Mouse (Mus musculus) lung, postnatal 25 days (tissue): Measurements from ENCODE around the gene Zfp148.

Experiments
- DNase-seq: peaks from one replicate; pipeline ENCODE4 v3.0.0; 2022; ENCODE audit warnings: low spot score

Gene Zfp148

GRCm38 (mm10) chr16:33379944-33380881 is at the start of gene Zfp148:
TSS of gene Zfp148 (plus strand) at chr16:33380836.
- peak; percentile 91 for DNase-seq

DNA sequence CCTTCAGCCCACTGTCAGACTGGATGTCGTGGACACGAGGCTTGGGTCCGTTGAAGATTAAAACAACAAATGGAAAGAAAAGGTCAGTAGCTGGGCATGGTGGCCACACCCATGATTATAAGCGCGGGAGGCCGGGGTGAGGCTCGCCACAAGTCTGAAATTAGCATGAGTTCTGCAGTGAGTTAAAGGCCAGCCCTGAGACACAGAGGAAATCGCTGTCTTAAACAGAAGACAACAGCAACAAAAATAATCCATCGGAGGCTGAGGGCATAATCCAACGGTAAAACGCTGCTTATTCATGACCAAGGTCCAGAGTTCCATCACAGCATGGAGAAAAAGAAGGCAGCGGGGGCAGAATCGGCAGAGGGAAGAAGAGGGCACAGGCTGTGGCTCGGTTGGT is 47.6 kb upstream of the Zfp148 start:
- no peak for DNase-seq

GRCm38 (mm10) chr16:33337177-33337576 is 43.5 kb upstream of the Zfp148 start:
- DNase-seq = peak; percentile 62

DNA sequence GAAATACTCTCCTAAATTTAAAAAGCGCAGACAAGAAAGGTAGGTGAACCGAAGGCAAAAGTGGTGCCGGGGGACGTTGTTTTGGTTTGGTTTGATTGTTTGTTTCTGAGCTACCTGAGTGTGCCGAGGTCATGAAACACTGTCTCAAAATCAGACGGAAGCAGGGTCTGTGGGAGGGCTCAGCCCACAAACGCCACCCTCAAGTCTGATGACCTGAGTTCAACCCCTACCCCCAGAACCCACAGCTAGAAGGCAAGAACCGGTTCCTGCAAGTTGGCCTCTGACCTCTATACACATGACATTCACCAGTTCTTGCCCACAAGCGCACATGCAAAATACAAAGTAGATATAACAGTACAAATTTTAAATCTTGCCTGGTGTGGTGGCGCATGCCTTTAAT is 43.0 kb upstream of the Zfp148 start:
- no peak for DNase-seq

- DNase-seq = no peak
Measured at GRCm38 (mm10) chr16:33338492-33338891, 42.1 kb upstream of the Zfp148 start.

GRCm38 (mm10) chr16:33339476-33339875 is 41.2 kb upstream of the Zfp148 start:
- no peak for DNase-seq

DNA sequence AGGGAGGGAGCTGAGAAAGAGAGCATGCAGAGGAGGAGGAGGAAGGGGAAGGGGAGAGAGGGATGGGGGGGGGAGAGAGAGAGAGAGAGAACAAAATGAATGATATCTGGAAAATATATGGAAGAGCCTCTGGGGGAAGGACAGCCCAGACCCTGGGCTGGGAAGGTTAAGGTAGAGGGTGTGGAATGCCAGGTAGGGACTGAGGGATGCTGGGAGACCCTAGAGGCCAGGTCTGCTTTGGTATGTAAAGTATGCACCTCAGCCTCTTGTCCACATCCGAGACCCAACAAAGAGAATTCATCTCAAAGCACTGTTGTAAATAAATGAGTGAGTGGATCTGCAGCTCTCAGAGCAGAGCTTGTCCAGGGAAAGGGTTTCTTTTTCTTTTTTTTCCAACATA is 38.3 kb upstream of the Zfp148 start:
- DNase-seq = no peak

GRCm38 (mm10) chr16:33343106-33343505 is 37.5 kb upstream of the Zfp148 start:
- no peak for DNase-seq

DNA sequence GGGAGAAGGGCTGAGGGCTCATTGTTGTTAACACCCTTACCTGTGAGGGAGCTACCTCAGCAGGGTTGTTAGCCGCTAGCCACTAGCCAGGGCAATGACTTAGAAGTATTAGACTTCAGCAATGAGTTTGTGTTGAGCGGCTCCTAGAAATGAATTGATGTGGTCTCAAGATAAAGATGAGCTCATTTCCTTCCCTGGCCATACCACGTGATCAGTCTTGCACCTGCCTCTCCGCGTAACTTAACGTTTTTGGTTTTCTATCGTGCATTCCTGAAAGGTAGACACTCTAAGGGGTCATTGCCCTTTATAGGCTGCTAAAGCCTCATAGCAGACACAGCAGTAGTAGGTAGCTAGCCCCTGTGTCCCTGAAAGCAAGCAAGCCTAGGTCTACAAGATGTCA is 37.0 kb upstream of the Zfp148 start:
- DNase-seq = peak; percentile 7

DNA sequence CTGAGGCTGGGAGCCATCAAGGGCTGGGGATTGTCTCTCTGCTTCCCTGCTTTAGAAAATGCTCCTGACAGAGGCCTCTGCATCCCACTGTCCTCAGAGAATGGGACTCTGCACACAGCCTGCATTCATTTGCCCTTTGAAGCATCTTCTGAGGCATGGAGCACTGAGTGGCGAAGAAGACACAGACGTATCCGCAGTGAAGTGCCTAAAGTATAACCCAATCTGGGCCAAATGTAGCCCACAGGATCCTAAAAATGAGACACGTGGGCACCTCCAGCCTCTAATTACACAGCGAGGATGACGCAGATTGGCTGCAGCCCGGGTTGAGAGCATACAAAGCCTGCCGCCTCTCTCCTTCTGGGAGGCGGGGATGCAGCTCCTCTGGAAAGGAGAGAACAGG is 36.3 kb upstream of the Zfp148 start:
- no peak for DNase-seq

DNA sequence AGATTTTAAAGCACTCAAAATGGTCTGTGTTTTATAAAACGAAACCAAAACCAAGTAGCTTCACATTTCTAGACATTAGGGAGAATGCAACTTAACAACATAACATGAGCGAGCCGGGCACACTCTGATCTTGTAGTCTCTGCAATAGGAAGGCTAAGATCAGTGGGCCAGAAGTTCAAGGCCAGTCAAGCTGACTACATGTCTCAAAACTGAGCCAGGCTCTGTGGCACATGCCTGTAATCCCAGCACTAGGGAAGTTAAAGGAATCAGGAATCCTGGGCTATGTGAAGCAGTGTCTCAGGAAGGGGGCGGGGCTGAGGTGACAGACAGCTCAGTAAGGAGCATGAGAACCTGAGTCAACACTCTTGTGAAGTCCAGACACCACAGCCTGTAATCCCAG is 35.8 kb upstream of the Zfp148 start:
- no peak for DNase-seq

DNA sequence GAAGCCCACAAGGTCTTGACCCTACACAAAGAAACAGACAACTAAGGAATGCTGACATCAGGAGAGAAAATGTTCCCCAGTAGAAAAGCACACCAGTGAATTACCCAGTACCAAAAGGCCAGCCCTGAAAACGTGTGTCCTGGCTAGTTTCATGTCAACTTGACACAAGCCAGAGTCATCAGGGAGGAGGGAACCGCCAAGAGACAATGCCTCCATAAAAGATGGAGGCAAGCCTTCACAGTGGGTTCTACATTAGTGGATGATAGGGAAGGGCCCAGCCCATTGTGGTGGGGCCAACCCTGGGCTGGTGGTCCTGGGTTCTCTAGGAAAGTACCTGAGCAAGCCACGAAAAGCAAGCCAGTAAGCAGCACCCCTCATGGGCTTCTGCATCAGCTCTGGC is 34.3 kb upstream of the Zfp148 start:
- DNase-seq = no peak

DNA sequence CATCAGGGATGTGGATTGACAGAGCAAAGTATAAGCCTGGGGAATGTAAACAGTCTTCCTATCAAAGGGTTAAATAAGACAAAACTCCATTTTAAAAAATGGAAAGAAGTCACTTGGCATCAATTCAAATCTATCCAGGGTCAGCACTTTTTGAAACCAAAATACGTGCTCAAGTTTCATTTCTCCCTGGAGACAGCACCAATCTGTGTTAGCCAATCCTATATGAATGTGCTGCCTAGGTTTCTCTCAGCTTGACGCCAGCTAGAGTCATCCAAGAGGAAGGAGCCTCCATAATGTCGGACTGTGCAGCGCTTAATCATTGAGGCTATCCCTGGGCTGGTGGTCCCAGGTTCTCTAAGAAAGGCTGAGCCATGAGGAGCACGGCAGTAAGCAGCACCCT is 33.5 kb upstream of the Zfp148 start:
- no peak for DNase-seq

DNA sequence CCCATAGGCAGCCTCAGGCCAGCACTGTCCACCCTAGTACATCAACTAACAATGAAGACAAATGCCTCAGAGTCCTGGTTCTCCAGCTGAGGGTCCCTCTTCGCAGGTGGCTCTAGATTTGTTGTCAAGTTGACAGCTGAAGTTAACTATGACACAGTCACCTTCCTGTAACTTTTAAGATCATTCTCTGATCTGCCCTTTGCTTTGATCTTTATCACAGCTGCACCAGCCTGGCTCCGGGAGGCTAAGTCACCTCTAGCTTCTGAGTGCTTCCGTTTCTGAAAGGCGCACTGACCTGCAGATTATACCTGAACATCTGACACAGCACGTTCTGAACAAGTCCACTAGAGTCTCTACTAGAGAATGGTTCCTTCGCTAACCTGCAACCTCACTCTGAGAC is 22.8 kb upstream of the Zfp148 start:
- DNase-seq = no peak

DNA sequence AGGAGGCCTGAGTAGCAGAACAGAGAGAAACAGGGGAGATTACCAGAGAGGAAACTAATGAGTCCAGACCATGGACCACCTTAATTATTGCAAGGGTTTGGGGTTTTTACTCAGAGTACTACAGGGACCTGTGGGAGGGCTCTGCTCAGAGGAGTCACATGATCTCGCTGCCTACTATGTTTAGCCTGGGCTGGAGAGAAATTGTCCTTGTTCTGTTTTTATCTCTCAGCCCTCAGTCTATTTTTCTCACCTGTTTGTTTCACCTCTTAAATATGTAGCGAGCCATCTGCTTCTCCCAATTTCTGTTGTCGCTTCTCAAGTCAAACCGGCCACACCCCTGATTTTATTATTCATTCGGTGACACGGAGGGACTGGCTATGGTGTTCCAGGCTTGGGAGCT is 14.9 kb upstream of the Zfp148 start:
- DNase-seq = no peak

DNA sequence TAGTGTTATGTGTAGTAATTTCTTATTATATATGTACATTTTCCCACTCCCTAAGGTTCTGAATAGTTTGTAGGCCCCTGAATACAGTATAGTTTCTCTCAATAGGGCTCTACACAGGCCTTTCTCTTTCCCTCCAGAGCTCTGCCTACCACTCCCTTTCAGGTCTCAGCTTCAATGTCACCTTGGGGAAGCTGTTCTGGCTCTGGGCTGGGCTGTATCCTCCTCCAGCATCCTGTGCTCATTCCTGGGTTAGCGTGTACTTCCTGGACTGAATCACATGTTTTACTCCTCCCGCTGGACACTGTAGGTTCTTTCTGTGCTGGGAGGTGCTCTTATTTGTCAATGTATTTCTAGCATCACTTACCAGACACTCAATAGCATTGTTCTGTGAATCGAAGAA is 12.0 kb upstream of the Zfp148 start:
- DNase-seq = no peak

DNA sequence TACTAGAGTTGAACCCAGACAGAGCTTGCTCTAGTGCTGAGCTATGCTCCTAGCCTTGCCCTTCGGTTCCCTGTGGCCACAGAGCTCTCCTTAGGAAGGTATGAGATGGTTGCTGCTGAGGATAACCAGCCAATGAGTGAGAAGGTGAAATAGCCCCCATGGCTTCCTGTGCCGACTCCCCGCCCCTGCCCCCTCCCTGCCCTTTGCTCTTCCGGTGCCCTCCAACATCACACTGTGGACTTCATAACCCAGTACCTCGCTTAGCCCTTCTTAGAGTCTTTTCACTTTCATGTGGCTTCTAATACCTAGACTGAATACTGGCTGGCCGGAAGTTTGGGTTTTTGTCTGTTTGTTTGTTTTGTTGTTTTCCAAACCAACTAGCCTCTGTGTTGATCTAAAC is 9.8 kb upstream of the Zfp148 start:
- no peak for DNase-seq

GRCm38 (mm10) chr16:33372611-33373010 is 8.0 kb upstream of the Zfp148 start:
- no peak for DNase-seq

DNA sequence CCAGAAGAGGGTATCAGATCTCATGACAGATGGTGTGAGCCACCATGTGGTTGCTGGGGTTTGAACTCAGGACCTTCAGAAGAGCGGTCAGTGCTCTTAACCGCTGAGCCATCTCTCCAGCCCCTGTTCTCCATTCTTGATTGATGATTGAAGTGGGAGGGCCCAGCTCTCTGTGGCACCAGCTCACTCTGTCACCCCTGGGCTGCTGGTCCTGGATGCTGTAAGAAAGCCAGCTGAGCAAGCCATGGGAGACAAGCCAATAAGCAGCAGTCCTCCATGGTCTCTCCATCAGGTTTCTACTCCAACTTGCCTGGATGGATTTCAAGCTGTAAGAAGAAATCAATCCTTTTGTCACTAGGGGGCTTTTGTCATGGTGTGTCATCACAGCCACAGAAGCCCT is 7.3 kb upstream of the Zfp148 start:
- DNase-seq = no peak

DNA sequence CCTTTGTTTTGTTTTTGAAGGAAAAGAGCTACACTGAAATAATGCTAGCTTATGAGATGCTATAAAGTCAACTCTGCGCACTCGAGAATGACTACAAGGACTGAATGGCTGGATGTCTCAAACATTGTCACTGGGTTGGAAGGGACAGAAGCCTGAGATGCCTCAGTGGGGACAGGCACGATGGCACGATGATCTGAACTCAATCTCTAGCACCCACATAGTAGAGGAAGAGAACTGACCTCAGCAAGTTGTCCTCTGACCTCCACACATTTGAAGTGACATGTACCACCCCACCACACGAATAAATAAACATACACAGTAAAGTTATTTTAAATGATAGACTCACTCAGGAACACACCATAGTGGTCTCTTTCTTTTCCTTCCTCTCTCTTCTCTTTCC is 4.4 kb upstream of the Zfp148 start:
- DNase-seq = no peak

DNA sequence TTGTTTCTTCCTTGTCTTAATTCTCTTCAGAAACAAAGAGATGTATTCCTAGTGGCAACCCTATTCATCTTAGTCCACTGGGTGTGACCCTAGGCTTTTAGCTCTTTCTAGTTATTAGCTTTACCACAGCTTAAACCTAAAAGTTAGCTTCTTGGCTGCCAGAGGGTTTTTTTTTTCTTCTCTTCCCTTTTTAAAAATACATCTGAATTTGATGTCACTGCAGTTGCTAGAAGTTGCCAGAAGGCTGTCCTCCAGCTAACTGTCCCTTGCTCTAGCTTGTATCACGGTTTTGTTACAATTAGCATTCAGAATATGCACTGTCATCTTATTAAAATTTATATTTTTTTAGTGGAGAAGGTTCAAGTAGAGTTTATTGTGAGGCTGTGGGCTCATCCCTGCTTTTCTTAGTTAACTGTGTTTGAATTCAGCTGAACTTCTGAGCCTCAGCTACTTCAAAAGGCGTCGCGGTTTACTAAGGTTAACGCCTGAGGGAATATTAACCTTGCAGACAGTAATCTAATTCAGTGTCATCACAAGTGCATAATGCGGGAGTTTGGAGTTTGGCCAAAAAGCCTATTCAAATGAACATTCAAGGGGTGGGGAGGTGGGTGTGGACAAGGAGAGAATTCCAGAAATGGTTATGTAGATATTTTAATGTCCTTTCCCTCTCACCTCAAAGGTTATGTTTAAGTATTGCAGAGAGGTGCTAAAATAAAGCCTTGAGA is 1.3 kb upstream of the Zfp148 start:
- DNase-seq = no peak

DNA sequence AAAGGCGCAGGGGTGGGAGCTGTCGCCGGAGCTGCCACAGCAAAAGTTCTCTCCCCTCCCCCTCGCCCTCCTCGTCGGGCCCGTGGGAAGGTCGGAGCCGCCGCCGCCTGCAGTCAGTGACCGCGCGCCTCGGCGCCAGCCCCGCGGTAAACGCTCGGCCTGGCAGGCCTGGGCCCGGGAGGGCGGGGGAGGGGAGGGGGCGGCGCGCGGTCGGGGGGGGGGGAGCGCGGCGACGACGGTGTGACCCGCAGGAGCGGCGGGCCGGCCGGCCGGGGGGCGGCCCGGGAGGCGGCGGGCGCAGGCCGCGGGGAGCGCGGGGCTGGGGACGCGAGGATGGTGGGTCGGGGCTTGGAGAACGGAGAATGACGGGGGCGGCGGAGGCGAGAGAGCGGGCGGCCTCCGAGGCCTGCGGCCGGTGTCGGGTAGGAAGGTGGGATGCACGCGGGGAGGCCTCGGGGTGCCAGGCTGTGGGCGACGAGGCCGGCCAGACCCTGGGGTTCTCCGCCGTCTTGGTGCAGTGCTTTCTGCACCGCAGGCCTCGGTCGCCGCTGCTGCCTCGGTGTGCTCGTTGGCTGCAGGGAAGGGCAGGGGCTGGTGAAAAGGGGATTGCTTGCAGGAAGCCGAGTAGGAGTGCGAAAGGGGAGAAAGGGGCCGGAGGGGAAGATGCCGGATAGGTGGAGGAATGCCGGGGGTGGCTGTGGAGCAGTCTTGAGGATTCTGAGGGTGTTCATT is 412 bp downstream of the Zfp148 start:
- DNase-seq = no peak
